Mouse (Mus musculus) right cerebral cortex, adult 18-20 months (tissue): ENCODE results near the gene Gm6763.
"Not testable (repeated sequence)": the region's sequence is repeated elsewhere in the genome, so short reads cannot be mapped to it uniquely, and the experiment has no call there.

Source experiments
- DNase-seq: peaks from one replicate; pipeline ENCODE4 v3.0.0; 2022; ENCODE audit warnings: mixed read lengths

Gm6763 gene

GRCm38 (mm10) chr10:104151197-104151596 lies at the start of gene Gm6763:
TSS of gene Gm6763 (plus strand) at chr10:104151497.
- DNase-seq = not testable (repeated sequence)

GRCm38 (mm10) chr10:104110044-104110443 lies 41.3 kb upstream of the Gm6763 start:
- no peak for DNase-seq

GRCm38 (mm10) chr10:104118312-104118711 lies 33.0 kb upstream of the Gm6763 start:
- DNase-seq = no peak

- not testable (repeated sequence) for DNase-seq
Observed at GRCm38 (mm10) chr10:104142687-104143086, 8.6 kb upstream of the Gm6763 start, which contains the start of gene Gm21293. TSS of gene Gm21293 (plus strand) at chr10:104142987.

GRCm38 (mm10) chr10:104159706-104160105 lies 8.4 kb downstream of the Gm6763 start, which contains the start of gene Gm8764:
TSS of gene Gm8764 (plus strand) at chr10:104160006.
- not testable (repeated sequence) for DNase-seq

- not testable (repeated sequence) for DNase-seq
Observed at GRCm38 (mm10) chr10:104168215-104168614, 16.9 kb downstream of the Gm6763 start, which contains the start of gene Gm21304. TSS of gene Gm21304 (plus strand) at chr10:104168515.

- DNase-seq = not testable (repeated sequence)
Observed at GRCm38 (mm10) chr10:104176724-104177123, 25.4 kb downstream of the Gm6763 start, which contains the start of gene Gm21312. TSS of gene Gm21312 (plus strand) at chr10:104177024.

- not testable (repeated sequence) for DNase-seq
Observed at GRCm38 (mm10) chr10:104185233-104185632, 33.9 kb downstream of the Gm6763 start, which contains the start of gene Gm20765. TSS of gene Gm20765 (plus strand) at chr10:104185533.

- not testable (repeated sequence) for DNase-seq
Observed at GRCm38 (mm10) chr10:104193742-104194141, 42.4 kb downstream of the Gm6763 start, which contains the start of gene Gm4340. TSS of gene Gm4340 (plus strand) at chr10:104194042.
